Mouse (Mus musculus) cerebellum, adult 11 months (tissue): ENCODE data around the gene Nfib.

Experiments
- DNase-seq: peaks from one replicate; pipeline ENCODE4 v3.0.0; 2022

The Nfib gene

DNA sequence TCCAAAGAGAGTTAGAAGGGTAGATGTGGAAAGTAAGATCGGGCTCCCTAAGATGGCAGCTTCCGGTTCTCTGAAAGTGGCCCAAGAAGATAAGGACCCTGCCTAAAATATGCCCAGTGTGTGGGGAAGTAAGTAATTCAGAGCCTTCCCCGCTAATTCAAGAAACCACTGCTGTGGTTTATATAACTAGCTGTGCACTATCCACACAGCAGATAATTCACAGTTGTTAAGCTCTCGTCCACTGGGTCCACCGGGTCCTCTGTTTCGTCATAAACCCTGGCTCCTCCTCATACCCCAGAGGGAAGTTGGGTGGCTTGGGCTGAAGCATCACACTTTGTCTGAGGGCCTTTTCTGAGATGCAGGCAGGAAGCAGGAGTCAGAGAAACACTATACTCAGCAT is 19.5 kb downstream of the Nfib start:
- DNase-seq = no peak

DNA sequence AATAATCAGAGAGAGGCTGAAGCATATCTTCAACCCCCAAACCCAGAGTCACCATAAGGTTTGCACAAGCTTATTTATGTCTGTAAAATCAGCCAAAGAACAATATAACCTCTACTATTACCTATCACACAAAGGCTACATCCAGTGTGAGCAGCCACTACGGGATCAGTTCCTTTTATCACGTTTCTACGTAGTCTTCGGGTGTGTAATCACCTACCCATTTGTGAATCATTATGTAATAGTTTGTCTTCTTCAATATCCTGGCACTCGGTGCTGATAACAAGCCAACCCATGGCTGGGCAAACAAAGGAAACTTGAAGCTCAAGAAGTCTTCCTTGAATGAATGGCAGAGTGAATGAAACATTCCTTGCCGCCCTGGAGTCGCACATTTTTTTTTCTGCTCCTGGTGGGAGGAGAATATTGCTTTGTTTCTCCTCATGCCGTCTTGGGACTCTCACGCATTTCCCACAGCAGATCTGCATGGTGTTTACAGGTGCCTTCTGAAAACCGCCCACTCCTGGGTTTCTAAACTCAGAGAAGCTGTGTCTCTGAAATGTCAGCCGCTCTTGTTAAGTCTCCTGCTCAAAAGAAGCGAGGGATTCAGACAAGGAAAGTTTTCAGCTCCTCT is 21.3 kb downstream of the Nfib start:
- DNase-seq = no peak

DNA sequence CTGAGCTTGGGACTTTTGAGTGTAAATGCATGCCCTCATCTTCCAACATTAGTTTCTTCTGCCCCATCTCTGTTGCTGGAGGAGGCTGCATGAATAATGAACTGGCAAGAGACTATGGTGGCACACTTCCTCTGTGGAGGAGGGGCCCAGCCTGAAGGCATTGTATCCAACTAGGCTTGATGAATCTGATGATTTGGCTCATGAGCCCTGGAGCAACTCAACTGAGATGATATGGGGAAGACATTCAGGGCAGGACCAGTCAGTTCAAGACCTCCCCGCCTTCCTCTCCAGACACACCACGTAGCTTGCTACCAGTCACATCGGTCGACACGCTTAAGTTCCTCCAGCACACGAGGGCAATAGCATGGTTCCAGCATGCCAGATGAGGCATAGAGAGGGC is 22.0 kb downstream of the Nfib start:
- no peak for DNase-seq

DNA sequence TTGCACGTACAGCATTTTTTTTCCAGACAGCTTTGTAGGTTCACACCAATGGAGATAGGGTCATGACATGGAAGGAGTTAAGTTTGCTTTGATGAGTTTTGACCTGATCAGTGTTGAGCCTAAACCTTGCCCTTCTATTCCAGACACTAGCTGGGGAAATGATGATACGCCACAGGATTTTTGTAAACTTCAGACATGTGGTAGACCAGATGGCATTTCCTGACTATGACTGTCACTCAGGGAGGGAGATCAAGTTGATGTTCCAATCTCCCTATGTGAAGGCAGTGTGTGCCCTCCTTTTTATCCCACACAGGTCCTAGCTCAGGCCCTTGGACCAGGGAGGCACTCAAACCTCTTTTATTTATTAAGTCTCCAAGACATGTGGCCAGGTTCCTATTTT is 29.4 kb downstream of the Nfib start:
- DNase-seq = no peak

DNA sequence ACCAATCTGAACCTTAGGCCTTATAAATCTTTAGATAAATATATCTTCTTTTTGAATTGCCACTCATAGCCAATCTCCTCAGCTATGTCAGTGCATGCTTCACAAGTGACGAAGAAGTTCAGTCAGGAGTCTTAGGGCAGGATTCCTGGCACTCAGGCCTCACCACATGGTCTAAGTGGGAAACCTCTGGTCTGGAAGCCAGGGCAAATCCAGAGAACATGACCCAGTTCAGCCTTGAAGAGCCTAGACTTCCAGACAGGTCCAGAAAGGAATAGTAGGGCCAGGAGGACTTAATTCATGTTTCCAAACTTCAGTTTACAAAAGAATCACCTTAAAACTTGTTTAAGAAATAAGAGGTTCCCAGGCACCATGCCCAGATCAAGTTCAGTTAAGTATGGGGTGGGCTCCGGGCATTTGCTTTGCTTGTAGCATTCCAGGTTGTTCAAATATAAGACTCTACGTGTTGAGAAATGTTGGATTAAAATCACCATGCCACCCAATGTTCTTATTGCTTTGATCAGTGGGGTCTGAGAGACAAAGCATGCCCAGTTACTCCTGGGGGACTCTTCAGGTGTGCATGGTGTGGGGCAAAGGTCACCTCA is 38.2 kb downstream of the Nfib start:
- DNase-seq = no peak

DNA sequence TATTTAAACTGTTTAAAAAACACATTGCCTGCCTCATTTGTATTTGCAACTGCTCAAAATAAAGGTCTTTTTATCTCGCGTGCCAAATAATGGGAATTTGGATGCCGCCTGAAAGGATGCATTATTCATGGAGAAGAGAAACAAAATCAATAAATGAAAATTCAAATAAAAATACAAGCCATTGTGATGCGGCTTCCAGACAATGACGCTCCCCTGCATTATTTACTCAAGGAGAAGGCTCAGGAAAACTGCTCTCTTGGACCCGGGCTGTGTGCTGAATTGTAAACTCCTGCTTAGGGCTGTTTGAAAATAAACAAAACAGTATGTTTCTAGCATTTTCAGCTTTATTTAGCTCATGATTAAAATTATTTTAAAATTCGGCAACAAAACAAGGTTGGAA is 41.1 kb downstream of the Nfib start:
- no peak for DNase-seq

DNA sequence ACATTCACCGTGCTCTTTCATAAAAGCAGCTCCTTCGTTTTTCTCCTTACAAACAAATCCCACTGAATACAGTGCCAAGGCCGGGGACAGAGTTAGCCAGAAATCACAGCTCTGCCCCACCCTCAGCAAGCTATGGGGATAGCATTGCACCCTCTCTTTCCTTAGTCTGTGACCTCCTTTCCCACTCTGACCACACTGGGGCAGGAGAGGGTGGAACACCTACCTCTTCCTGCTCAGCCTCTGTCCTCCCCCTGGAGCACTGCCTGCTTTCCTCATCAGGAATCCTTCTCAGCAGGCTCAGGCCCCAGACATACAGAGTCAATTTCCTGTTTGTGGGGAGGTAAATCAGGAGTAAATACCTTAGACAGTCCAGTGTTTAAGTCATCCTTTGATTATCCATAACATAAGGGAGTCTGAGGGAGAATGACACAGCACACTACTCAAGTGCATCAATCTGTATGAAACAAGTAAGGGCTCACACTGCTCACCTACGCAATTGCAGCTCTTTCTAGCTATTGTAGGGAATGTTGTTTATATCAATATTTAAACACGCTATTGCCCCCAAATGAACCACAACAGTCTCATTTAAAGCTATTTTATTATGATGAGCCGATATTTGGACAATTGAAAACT is 41.7 kb downstream of the Nfib start:
- DNase-seq = no peak

DNA sequence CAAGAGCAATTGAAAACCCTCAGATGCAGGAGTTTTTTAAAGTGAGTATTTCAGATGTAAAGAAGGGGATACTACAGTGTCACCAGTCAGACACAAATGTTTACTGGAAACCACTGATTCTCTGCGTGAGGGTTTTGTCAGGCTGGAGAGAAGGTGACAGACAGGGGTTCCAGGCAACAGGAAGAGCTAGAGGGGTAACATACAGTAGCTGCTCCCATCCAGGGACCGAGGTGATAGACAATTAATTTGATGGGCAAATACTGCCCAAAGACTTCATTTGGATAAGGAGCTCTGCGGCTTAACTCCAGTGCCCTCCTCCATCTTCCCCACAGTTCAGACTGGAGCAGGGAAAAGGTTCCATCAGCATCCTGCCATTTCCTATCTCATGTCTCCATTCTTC is 42.9 kb downstream of the Nfib start:
- DNase-seq = no peak

DNA sequence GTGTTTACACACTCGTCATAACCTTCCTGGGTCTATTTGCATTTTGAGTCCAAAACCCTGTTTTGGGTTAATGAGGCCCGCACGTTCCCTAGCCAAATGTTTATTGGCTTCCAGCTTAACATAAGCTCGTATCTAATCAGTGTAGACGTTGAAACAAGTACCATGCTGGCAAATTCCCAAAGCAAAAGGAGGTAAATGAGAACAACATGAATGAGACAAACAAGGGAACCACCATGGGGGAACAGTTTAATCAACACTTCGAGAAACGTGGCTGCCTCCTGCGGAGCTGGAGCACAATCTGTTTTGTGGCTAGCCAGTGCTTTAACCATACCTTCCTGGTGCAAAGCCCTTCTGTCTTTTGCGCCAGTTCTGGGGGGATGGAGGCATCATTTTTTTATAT is 43.3 kb downstream of the Nfib start:
- DNase-seq = no peak

DNA sequence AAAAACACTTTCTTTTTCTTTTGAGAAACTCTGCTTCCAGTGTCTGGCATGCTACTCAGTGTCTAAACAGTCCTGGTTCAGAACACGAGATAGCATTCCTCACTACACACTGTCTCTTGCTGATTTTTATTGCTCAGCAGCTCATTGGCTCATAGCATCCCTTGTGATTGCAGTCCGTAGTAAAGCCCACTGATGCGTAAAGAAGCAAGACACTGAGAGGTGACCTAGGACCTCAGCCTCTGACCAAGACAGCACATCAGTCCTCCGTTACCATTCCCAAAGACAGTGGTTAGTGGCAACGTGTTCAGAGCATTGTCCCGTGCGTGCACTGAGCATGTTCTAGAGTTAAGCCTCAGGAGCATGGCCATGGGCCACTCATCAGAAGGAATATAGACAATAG is 44.3 kb downstream of the Nfib start:
- DNase-seq = no peak

DNA sequence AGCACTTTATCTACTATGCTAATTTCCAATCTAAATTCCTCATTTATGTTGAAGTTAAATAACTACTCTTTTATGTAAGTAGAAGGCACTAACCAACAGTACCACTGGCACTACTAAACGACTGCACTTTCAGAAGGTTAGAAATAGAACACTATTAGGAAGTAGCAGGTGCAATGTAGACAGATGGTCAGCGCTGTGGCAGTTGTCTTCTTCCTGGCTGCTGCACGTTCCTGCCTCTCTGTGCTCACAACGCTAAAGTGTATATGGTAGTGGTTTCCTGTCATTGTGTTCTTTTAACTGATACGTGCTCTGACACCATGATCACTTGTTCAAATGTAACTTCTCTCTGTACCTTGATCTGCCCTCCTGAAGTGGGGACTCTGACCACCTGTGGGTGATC is 59.9 kb downstream of the Nfib start:
- no peak for DNase-seq

DNA sequence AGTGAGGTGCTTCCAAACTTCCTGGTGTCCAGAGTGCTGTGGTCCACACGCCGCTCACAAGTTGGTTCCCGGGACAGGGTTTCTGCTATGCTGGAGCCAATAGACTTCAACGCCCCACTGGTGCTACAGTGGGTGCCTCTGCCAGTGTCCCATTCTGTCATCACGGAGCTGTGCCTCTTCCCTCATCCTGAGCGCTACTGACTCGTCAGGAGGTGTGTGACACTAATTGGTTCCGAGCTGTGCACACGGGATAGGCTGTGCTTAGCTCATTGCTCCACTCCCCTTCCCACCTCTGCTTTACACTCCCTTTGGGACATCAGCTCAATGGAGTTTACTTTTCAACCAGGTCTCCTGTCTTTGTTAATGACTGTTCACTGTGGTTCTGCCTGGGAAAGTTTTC is 60.8 kb downstream of the Nfib start:
- DNase-seq = no peak

DNA sequence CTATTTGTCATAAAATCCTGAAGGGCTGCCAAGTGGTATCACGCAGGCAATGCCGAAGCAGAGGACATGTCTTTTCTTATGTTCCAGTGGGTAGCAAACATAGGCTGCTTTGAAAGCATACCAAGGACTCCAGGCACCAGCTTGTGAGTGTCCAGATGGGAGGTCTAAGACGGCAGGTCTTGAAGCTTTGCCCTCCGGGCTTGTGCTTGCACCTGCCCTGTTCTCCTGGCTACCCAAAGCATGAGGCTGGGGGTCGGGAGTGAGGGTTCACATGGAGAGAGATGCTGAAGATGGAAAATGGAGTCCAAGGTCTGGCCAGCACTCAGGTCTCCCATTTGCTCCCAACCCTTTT is 61.8 kb downstream of the Nfib start:
- DNase-seq = peak; percentile 24

DNA sequence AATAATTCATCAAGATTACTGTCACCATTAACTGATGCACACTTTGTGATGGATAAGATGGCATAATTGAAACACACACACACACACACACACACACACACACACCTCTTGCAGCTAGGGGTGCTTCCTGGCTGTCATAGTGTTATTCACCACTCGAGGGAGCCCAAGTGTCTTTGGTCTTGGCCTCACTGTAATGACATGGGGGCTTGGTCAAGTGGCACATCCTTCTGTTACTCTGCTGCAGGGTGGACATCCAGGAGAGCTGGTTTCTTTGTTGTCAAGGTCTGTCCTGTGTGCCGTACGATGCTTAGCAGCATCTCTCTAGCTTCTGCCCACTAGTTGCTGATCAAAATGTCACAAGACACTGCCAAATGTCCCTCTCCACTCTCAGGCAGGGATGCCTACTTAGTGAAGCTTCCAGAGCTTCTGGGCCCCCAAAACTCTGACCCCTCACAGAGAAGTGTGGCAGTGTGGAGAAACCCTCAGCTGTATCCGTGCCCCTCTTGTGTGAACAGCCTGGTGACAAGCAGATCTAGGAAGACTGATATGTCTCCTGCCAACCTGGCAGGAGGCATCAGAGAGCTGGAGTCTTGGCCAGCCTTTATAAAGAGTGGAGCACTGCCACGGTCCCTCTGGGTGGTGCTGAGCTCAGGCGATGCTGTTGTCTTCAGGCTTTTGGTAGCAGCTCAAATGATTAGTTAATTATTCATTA is 62.4 kb downstream of the Nfib start:
- DNase-seq = peak; percentile 44

DNA sequence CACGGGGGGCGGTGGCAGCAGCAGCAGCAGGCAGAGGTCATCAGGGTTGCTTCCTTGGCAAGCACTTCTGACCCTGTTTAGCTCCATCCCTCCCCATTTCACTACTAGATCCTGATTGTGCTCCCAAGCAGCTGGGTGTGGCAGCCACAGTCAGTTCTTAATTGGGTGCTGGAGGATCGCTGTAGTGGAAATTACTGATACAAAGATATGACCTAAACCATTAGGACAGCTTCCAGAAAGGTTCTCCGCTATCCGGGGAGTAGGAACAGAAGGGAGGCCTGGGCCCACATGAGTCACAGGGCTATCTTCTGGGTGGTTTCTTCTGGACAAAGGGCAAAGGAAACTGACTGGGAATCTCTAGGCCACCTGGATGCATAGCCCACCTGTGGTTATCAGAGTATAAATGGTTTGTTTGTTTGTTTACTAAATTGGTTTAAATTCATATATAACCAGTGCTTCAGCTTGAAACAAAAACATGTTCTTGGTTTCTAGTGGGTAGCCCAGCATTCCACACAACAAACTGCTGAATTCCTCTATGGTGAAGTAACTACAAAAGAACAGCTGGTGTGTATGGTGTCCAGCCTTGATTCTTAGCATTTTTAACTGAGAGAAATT is 64.4 kb downstream of the Nfib start:
- no peak for DNase-seq

DNA sequence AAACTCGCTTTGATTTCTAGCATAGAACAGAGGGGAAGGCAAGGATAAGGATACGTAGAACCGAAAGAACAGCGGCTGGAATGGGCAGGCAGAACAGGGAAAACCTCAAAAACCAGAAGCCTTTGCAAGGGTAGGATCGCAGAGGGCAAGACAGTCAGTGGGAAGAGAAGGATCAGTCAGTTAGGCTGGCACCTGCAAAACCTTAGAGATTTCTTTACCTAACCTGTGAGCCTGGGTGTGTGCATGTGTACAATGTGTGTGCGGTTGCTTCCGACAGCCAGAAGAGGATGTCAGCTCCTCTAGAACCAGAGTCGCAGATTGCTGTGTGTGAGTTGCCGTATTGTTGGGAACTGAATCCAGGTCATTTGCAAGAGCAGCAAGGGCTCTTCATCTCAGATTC is 67.3 kb downstream of the Nfib start:
- DNase-seq = no peak

DNA sequence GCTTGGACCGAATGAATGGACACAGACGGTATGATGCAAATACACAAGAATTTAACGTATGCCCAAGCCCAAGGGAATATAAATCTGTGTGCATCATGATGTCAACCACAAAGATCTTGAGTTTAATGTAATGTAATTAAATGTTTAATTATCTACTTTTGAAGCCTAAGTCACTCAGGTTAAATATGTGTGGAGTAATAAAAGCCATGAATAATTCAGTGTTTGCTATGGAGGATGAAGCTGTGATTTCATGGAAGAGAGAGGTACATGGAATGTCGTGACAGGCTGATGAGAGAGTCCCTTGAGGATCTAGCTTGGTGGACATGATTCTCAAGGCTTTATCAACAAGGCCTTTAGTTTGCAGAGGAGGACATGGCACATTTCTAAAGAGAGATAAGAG is 67.9 kb downstream of the Nfib start:
- no peak for DNase-seq

DNA sequence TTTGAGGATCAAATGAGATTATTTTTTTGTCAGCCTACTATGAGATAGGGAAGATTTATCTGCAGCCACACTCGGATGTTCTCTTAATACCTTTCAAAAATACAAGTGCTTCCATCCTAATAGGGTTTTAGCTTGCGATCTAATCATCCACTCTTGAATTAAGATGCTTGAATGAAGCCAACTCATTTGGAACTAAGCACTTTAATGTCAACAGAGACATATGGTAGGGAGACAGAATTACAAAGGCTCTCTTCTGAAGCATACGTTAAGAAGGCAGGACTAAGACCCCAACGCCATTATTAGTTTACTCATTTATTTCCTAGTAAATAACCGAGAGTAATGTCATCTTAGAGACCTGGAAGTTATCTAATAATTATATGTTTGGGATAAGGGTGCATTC is 68.9 kb downstream of the Nfib start:
- no peak for DNase-seq

DNA sequence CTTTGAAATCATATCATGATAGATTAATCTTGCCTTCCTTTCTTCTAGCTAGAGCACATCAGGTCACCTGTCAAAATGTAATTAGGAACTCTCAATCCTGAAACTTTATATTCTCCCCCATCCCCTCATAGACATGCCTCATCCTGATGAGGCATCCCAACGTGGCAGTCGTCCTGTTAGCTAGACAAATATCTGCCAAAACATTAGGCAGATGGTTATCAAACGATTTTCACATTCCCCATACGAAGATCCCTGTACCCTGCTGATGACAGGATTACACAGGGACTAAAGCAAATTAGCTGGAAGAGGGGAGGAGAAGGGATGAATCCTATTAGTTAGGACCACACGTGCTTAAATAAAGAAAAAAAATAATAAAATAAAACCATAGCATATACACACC is 69.7 kb downstream of the Nfib start:
- no peak for DNase-seq

DNA sequence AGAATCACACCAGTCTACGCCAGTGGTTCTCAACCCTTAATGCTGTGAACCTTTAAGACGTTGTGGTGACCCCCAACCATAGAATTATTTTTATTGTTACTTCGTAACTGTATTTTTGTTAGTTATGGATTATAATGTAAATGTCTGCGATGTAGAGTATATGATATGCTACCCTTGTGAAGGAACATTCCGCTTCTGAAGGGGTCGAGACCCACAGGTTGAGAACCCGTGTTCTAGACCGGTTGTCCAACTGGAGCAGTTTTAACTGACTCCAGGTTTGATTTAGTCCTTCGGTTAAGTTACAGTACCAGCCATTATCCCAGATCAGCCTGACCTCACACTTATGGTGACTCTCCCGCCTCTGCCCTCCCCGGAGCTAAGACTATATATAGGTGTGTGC is 70.4 kb downstream of the Nfib start:
- DNase-seq = no peak

DNA sequence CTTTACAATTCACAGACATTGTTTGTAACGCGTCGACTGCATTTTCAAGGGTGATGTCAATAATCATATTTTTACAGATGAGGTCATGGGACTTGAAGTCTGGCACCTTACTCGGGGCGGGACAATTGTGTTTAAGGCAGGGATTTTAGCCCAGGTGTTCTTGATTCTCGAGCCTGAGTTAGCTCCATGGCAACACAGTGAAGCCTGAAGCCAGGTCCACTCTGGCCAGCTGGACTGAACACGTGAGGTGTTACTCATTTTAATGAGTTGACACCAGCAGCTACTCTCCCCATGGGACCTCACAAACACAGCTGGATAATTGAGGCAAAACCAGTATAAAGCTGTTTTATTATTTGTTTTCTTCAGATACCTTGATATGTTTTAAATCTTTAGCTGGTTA is 71.2 kb downstream of the Nfib start:
- DNase-seq = no peak

DNA sequence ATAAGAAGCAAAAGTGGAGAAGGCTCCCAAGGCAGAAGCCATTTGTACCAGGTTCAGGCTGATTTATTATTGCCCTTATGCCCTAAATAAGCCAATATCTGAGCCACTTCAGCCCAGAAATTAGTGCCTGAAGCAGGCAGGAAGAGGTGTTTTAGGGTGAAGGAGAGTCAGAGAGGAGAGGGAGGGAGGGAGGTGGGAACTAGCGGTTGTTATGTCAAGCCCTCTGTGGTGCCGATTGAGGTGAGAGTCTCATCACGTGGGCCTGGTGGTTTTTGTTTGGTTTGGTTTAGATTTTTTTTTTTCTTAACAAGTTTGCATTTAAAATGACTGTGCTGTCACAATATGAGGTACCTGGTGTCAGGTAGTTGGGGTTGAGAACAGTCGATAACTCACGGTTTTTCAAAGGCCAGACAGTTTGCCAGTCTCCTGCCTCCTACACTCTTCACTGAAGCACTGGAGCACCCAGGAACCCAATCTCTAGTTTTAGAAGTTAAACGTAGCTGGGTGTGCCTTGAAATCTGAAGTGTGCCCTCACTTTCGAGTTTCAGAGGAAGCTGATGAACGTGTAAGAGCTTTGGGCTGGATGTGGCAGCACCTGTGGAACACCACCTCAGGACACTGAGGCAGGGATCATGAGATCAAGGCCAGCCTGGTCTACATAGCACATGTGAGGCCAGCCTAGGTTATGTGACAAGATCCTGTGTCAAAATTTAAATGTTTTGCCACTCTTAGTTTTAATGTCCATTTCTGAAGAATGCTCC is 81.1 kb downstream of the Nfib start:
- DNase-seq = no peak

DNA sequence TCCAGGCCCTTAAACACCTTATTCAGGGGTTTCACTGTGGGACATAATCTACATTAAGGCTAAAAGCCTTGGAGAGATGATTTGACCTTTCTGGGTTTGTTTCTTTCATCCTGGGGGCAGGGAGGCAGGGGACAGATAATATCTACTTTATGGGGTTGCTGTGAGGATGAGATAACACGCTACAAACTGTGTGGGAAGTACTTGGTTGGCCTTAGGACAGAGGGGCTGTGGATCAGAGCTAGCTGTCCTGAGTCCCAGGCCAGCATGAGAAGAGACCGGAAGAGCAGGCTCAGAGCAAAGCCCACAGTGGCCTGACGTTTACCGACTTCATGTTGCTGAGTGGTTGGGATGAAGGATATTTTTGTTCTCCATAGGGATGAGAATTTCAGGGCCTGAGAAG is 81.7 kb downstream of the Nfib start:
- DNase-seq = no peak
